Mouse (Mus musculus) erythroblast, adult 5-6 weeks (primary cell): ENCODE results near the gene Ms4a18. TPM values are rescaled to one million over a fixed set of nuclear protein-coding genes. Genes with fewer than 3 reads are reported as not detected.

Experiments
- ATAC-seq: replicated peaks from 2 replicates; pipeline ENCODE4 v1.8.0; 2016; ENCODE audit warnings: moderate number of reproducible peaks, mild to moderate bottlenecking, moderate TSS enrichment, inconsistent platforms; ENCODE audit not compliant: poor library complexity, low FRiP score, severe bottlenecking
- total RNA-seq, 2 experiments: library from RNA; stranded (forward) in 1 of 2; stranded (reverse) in 1 of 2; fragments of 150-400 nt in 1 of 2; fragments of 200-764, 138-1000 nt in 1 of 2; gene quantifications; 2 replicates each; pipeline versions ENCODE4 v1.2.3 to v1.2.4; 2015 to 2017; ENCODE audit warnings: low replicate concordance in 2 of 2

The Ms4a18 gene
- total RNA-seq, 2 experiments from 2014 or later, result not detected

- no peak for ATAC-seq
Measured at GRCm38 (mm10) chr19:10985889-10986288, 31.9 kb downstream of the Ms4a18 start.

- no peak for ATAC-seq
Measured at GRCm38 (mm10) chr19:10984551-10984950, 33.3 kb downstream of the Ms4a18 start.

- 0 out of 2 replicates have a peak, but pooled peaks have one; percentile 42 for ATAC-seq
Measured at GRCm38 (mm10) chr19:10983146-10983545, 34.7 kb downstream of the Ms4a18 start.

DNA sequence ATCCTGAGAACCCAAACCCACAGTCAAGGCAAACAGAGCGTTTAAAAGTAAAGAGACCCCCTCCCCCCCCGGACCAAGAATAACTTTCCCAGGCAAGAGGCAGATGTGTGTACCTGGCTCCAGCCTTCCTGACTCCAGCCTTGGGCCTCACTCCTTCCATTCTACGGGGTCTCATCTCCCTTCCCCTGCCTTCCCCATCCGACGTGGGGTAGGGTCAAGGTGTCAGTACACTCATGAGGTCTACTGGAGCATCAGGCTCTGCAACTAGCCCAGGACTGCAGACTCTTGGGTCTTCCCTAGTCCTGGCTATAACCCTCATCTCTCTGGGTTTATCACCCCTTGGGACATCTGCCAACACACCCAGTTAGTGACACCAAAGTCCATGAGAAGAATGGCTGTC is 37.6 kb downstream of the Ms4a18 start:
- no peak for ATAC-seq

DNA sequence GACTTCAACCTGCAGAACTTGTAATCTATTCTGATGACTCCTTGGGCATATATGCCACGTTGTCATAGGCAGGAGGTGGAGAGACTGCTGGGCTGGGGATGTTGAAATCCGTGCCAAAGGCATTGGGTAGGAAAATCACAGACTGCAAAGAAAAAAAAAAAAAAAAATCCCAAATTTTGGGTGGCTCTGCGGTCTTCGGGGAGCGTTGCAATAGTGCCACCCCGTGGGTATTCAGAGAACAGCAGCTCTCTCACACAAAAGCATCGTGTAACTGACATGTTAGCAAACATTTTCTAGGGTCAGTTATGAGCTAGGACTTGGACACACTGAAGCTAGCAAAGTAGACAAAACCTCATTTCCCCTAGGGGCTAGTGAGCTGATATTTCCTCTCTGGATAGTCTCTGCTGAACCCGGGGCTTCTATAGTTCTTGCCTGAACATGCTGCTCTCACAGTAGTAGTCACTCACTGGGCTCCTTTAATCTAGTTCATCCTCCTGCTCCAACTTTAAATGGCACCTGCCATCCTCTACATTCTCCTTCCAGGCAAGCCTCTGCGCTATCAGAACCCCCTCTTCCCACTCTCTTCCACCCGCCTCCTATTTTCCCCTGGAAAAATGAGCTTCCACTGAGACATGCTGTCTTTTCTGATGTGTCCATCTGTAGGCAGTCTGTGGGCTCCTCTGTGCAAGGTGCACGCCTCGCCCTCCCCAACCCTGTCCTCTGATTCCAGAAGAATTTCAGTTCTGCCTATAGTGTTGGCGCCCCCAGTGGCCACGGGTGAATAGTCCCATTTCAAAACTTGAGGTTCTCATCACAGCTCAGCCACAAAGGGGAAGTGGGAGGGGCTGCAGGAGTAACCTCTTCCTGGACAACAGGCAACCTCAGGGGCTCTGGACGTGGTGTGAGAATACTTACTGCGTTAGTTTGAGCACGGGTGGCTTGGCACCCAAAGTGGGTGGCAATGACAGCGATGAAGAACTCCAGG is 38.4 kb downstream of the Ms4a18 start:
- 0 out of 2 replicates have a peak, but pooled peaks have one; percentile 45 for ATAC-seq

DNA sequence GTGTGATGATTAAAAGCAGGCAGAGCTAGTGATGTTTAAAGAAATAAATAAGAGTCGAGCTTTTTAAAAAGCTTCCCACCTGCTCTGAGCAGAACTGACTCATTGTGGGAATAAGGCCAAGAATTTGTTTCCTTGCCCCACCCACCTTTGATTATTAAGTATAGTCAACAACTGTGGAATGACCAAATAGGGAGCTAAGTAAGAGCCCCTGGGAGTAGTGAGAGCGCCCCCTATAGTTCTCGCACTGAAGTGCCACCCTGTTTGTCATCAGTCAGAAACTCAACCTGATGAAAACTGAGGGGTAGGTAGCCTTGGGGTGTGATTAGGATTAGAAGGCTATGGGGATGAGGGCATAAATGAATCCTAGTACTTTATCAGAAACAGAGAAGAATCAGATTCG is 41.5 kb downstream of the Ms4a18 start:
- no peak for ATAC-seq

- no peak for ATAC-seq
Measured at GRCm38 (mm10) chr19:10975187-10975586, 42.6 kb downstream of the Ms4a18 start.

DNA sequence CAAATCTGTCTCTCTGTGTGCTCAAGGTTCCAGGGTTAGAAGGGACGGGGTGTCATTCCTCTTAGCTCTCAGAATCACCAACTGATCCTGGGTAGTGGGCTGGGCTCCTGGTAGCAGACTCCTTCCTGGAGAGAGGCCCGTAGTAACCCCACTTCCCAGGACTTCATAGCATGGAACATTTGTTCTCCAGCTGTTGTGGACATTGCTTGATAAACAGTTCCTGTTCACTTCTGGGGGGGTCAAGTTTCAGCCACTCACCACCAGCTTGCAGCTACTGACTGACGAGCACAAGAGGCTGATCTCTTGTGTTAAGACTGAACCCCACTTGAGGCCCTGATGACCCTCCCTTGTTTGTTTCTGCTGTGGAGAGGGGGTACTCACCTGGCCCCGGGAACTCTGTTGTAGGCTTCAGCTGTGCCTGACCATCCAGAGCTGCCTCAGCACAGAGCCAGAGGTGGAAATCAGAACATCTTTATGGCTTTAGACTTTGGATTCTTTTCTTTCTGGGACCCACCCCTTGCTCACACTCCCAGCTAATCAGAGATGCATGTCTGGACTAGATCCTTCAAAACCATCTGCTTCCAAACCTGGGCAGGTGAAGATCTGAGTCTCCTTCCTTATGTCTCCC is 43.5 kb downstream of the Ms4a18 start, which contains the start of gene Ms4a10:
Ms4a10 (minus strand) TSS at position 433 of the 628 bp plus-strand sequence.
- ATAC-seq, result no peak

GRCm38 (mm10) chr19:10973187-10973586 is 44.6 kb downstream of the Ms4a18 start:
- ATAC-seq, result no peak

DNA sequence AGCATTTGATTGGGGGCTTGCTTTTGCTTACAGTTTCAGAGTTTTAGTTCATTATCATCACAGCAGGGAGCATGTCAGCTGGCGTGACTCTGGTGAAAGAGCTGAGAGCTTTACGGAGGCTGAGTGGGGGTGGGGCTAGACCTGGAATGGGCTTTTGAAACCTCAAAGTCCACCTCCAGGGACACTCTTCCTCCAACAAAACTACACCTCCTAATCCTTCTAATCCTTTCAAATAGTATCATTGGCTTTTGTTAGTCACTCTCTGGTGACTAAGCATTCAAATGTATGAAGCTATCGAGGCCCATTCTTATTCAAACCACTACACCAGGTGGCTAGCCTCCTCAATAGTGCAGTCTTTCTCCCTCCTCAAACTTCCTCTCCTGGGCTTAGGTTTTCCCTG is 45.2 kb downstream of the Ms4a18 start:
- ATAC-seq, result no peak

DNA sequence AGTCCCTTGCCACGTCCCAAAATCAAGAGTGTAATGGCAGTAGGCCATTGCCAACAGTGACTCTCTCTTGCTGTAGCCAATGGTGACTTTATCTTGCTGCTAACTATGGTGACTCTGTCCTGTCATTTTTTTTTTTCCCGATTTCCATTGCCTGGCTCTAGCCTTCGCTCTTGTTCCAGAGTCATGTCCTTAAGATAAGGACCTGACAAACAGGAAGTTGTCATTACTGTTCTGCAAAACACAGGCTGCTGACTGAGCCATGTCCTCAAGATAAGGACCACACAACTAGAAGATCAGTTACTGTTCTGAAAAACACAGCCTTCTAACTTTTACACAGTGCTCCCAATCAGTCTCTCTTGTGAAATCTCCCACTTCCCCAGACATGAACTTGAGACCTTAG is 47.4 kb downstream of the Ms4a18 start:
- ATAC-seq, result no peak

DNA sequence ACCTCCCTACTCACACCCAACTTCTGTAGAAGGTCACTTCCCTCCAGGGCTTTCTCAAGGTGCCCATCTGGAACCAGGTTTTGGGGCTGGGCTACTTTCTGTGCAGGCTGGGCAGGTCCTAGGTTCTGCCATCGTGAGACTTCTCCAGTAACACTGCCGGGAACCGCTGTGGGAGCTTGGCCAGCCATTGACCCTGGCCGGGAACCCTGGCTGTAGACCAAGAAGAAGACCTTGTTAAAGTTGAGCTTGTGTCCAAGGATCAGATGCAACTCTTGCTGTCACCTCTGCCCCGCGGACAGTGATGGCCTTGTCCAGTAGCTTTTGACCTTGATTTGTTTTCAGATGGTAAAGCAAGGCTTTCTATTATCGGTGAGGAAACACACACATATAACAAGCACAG is 49.3 kb downstream of the Ms4a18 start:
- ATAC-seq, result no peak

- ATAC-seq, result no peak
Measured at GRCm38 (mm10) chr19:10965721-10966120, 52.1 kb downstream of the Ms4a18 start.

GRCm38 (mm10) chr19:10959978-10960346 is 57.9 kb downstream of the Ms4a18 start:
- ATAC-seq, result no peak

DNA sequence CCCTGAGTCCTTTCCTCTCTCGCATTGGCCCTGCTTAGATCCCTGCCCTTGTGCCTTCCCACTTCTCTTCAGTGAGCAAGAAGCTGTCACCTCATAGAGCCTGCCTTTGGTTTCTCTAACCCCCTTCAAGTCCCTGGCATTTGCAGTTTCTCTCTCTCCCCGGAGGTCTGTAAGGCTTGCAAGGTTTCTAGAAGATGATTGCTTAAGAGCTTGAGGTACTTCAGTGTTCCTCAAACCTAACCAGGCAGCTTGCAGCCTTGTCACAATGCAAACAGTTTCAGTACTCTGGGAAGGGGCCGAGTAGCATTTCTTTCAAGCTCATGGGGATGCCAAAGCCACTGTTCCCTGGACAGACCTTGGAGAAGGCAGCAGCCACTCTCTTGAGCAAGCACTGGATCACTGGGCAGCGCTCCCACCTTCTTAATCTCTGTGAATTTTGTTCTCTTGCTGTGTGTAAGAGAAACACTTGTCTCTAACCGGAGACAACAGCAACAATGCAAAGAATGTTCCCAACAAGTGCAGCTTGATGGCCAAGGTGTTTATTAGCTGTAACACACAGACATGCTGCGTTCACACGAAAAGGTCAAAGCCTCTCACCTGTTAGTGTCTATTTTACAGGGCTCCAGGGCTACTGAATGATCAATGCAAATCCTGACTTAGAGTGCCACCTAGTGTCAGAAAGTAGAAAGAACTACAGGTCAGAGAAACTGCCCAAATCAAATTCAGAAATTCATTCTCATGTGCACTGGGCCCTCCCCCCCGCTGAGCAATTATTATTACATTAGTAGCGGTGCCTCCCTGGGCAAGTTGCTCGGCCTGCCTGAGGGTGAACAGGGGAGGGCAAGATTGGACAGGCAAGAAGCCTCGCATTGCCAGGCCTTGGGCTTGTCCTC is 58.5 kb downstream of the Ms4a18 start:
- peak; percentile 74; the same call in 1 of the 2 replicates for ATAC-seq

GRCm38 (mm10) chr19:10952021-10952939 is 65.6 kb downstream of the Ms4a18 start:
- ATAC-seq, result no peak

- no peak for ATAC-seq
Measured at GRCm38 (mm10) chr19:10949558-10949957, 68.3 kb downstream of the Ms4a18 start.

GRCm38 (mm10) chr19:10949112-10949511 is 68.7 kb downstream of the Ms4a18 start, which contains the start of gene Ccdc86:
Ccdc86 (minus strand) TSS chr19:10949266.
- peak; percentile 98 for ATAC-seq

GRCm38 (mm10) chr19:10948416-10948815 is 69.4 kb downstream of the Ms4a18 start:
- ATAC-seq, result peak; percentile 14
